Mouse (Mus musculus): ENCODE results near the gene Prdm16. TPM values are rescaled to one million over a fixed set of nuclear protein-coding genes. Genes with fewer than 3 reads are reported as not detected.

The Prdm16 gene
- polyA plus RNA-seq, 1 experiment, result not detected

- TF ChIP-seq MAX (IDR thresholded peaks at IDR 0.05), result no peak
- TF ChIP-seq MYOD1 (IDR thresholded peaks at IDR 0.05; ENCODE audit: control insufficient read depth, insufficient read length, low read depth), result no peak
- TF ChIP-seq MYOG (IDR thresholded peaks at IDR 0.05; ENCODE audit: control insufficient read depth, extremely low read depth, insufficient read length), result no peak
- no peak for TF ChIP-seq CTCF (IDR thresholded peaks at IDR 0.05; ENCODE audit: control insufficient read depth, insufficient read depth, insufficient read length)
- no peak for TF ChIP-seq CEBPB (IDR thresholded peaks at IDR 0.05; ENCODE audit: low read depth)
- TF ChIP-seq USF1 (IDR thresholded peaks at IDR 0.05; ENCODE audit: low read depth), result no peak
- no peak for TF ChIP-seq FOSL1 (IDR thresholded peaks at IDR 0.05; ENCODE audit: insufficient read depth, low read length, poor library complexity, severe bottlenecking)
- H3ac ChIP-seq (ENCODE audit: control insufficient read depth, insufficient read length, low read depth), result no peak overlapping the region
- H3K4me3 ChIP-seq (ENCODE audit: insufficient read depth, poor library complexity, severe bottlenecking), result no peak overlapping the region
- no peaks in the 10 kb centered on the region for H3K27me3 ChIP-seq (ENCODE audit: control insufficient read depth, insufficient read depth, insufficient read length)
- H3K79me3 ChIP-seq (ENCODE audit: low read depth), result no peaks in the 10 kb centered on the region
- H3K79me2 ChIP-seq (ENCODE audit: control insufficient read depth, insufficient read depth), result no peaks in the 10 kb centered on the region
- no peaks in the 10 kb centered on the region for H3K36me3 ChIP-seq (ENCODE audit: control insufficient read depth, insufficient read depth)
These were observed 110.3 kb downstream of the Prdm16 start for GRCm38 (mm10) chr4:154526351-154526786.

- Histone ChIP-seq H3K79me3 (ENCODE audit: low read depth) (no peaks in the 10 kb centered on the region), H3K27me3 (ENCODE audit: control insufficient read depth, insufficient read depth, insufficient read length) (no peaks in the 10 kb centered on the region), H3ac (ENCODE audit: control insufficient read depth, insufficient read length, low read depth) (no peak overlapping the region), H3K79me2 (ENCODE audit: control insufficient read depth, insufficient read depth) (no peaks in the 10 kb centered on the region), H3K36me3 (ENCODE audit: control insufficient read depth, insufficient read depth) (no peaks in the 10 kb centered on the region), H3K4me3 (ENCODE audit: insufficient read depth, poor library complexity, severe bottlenecking) (no peak overlapping the region)
- TF ChIP-seq MYOG (IDR thresholded peaks at IDR 0.05; ENCODE audit: control insufficient read depth, extremely low read depth, insufficient read length) (no peak), FOSL1 (IDR thresholded peaks at IDR 0.05; ENCODE audit: insufficient read depth, low read length, poor library complexity, severe bottlenecking) (no peak), USF1 (IDR thresholded peaks at IDR 0.05; ENCODE audit: low read depth) (no peak), MAX (IDR thresholded peaks at IDR 0.05) (no peak), CTCF (IDR thresholded peaks at IDR 0.05; ENCODE audit: control insufficient read depth, insufficient read depth, insufficient read length) (no peak), MYOD1 (IDR thresholded peaks at IDR 0.05; ENCODE audit: control insufficient read depth, insufficient read length, low read depth) (no peak), CEBPB (IDR thresholded peaks at IDR 0.05; ENCODE audit: low read depth) (no peak)
These were observed 112.8 kb downstream of the Prdm16 start for GRCm38 (mm10) chr4:154523898-154524297.

GRCm38 (mm10) chr4:154521881-154522676, 114.6 kb downstream of the Prdm16 start:
- no peaks in the 10 kb centered on the region for H3K79me3 ChIP-seq (ENCODE audit: low read depth)
- H3K36me3 ChIP-seq (ENCODE audit: control insufficient read depth, insufficient read depth), result no peaks in the 10 kb centered on the region
- no peak for TF ChIP-seq CTCF (IDR thresholded peaks at IDR 0.05; ENCODE audit: control insufficient read depth, insufficient read depth, insufficient read length)
- no peak for TF ChIP-seq CEBPB (IDR thresholded peaks at IDR 0.05; ENCODE audit: low read depth)
- TF ChIP-seq MYOD1 (IDR thresholded peaks at IDR 0.05; ENCODE audit: control insufficient read depth, insufficient read length, low read depth), result no peak
- TF ChIP-seq USF1 (IDR thresholded peaks at IDR 0.05; ENCODE audit: low read depth), result no peak
- TF ChIP-seq MYOG (IDR thresholded peaks at IDR 0.05; ENCODE audit: control insufficient read depth, extremely low read depth, insufficient read length), result no peak
- no peak for TF ChIP-seq FOSL1 (IDR thresholded peaks at IDR 0.05; ENCODE audit: insufficient read depth, low read length, poor library complexity, severe bottlenecking)
- no peak for TF ChIP-seq MAX (IDR thresholded peaks at IDR 0.05)
- no peak overlapping the region for H3ac ChIP-seq (ENCODE audit: control insufficient read depth, insufficient read length, low read depth)
- no peak overlapping the region for H3K4me3 ChIP-seq (ENCODE audit: insufficient read depth, poor library complexity, severe bottlenecking)
- no peaks in the 10 kb centered on the region for H3K27me3 ChIP-seq (ENCODE audit: control insufficient read depth, insufficient read depth, insufficient read length)
- H3K79me2 ChIP-seq (ENCODE audit: control insufficient read depth, insufficient read depth), result no peaks in the 10 kb centered on the region

GRCm38 (mm10) chr4:154519470-154520037, 117.1 kb downstream of the Prdm16 start:
- Histone ChIP-seq H3K36me3 (ENCODE audit: control insufficient read depth, insufficient read depth) (no peaks in the 10 kb centered on the region), H3K79me2 (ENCODE audit: control insufficient read depth, insufficient read depth) (no peaks in the 10 kb centered on the region)
- TF ChIP-seq CEBPB (IDR thresholded peaks at IDR 0.05; ENCODE audit: low read depth) (no peak), MYOD1 (IDR thresholded peaks at IDR 0.05; ENCODE audit: control insufficient read depth, insufficient read length, low read depth) (no peak), CTCF (IDR thresholded peaks at IDR 0.05; ENCODE audit: control insufficient read depth, insufficient read depth, insufficient read length) (no peak), MAX (IDR thresholded peaks at IDR 0.05) (no peak), FOSL1 (IDR thresholded peaks at IDR 0.05; ENCODE audit: insufficient read depth, low read length, poor library complexity, severe bottlenecking) (no peak), MYOG (IDR thresholded peaks at IDR 0.05; ENCODE audit: control insufficient read depth, extremely low read depth, insufficient read length) (no peak), USF1 (IDR thresholded peaks at IDR 0.05; ENCODE audit: low read depth) (no peak)

GRCm38 (mm10) chr4:154517991-154518390, 118.7 kb downstream of the Prdm16 start:
- no peaks in the 10 kb centered on the region for H3K79me3 ChIP-seq (ENCODE audit: low read depth)
- no peak overlapping the region for H3K4me3 ChIP-seq (ENCODE audit: insufficient read depth, poor library complexity, severe bottlenecking)
- H3K27me3 ChIP-seq (ENCODE audit: control insufficient read depth, insufficient read depth, insufficient read length), result no peaks in the 10 kb centered on the region
- no peak overlapping the region for H3ac ChIP-seq (ENCODE audit: control insufficient read depth, insufficient read length, low read depth)
- no peaks in the 10 kb centered on the region for H3K36me3 ChIP-seq (ENCODE audit: control insufficient read depth, insufficient read depth)
- H3K79me2 ChIP-seq (ENCODE audit: control insufficient read depth, insufficient read depth), result no peaks in the 10 kb centered on the region
- TF ChIP-seq FOSL1 (IDR thresholded peaks at IDR 0.05; ENCODE audit: insufficient read depth, low read length, poor library complexity, severe bottlenecking) (no peak), MYOD1 (IDR thresholded peaks at IDR 0.05; ENCODE audit: control insufficient read depth, insufficient read length, low read depth) (no peak), CTCF (IDR thresholded peaks at IDR 0.05; ENCODE audit: control insufficient read depth, insufficient read depth, insufficient read length) (no peak), MYOG (IDR thresholded peaks at IDR 0.05; ENCODE audit: control insufficient read depth, extremely low read depth, insufficient read length) (no peak), USF1 (IDR thresholded peaks at IDR 0.05; ENCODE audit: low read depth) (no peak), CEBPB (IDR thresholded peaks at IDR 0.05; ENCODE audit: low read depth) (no peak), MAX (IDR thresholded peaks at IDR 0.05) (no peak)

More at GRCm38 (mm10) chr4:154519470-154520037, 117.1 kb downstream of the Prdm16 start:
- H3K27me3 ChIP-seq (ENCODE audit: control insufficient read depth, insufficient read depth, insufficient read length), result no peaks in the 10 kb centered on the region
- H3K4me3 ChIP-seq (ENCODE audit: insufficient read depth, poor library complexity, severe bottlenecking), result no peak overlapping the region
- no peak overlapping the region for H3ac ChIP-seq (ENCODE audit: control insufficient read depth, insufficient read length, low read depth)
- no peaks in the 10 kb centered on the region for H3K79me3 ChIP-seq (ENCODE audit: low read depth)

All from C2C12 (cell line).